Mouse (Mus musculus): ENCODE data around the gene Arpc3. TPM values are rescaled to one million over a fixed set of nuclear protein-coding genes. Genes with fewer than 3 reads are reported as not detected.
"Not testable (repeated sequence)": the region's sequence is repeated elsewhere in the genome, so short reads cannot be mapped to it uniquely, and the experiment has no call there.

The Arpc3 gene
- polyA plus RNA-seq, 1 experiment: 430 TPM

DNA sequence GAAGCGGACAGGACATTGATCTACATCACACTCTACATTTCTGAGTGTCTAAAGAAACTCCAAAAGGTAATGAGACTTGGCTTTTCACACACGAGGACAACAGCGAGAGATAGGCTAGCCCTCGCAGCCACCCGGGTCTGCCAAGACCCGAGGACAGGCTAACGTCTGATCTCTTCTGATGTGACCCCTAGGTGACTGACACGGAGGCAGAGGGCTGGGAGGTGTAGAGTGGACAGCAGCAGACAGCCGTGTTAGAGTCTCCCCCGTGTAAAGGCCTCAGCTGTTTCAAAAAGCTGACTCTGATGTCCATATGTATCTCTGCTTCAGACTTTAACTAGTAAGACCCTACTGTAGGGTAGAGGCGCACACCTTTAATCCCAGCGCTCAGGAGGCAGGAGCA, 11.7 kb downstream of the Arpc3 start:
- TF ChIP-seq POLR2A (IDR thresholded peaks at IDR 0.05; ENCODE audit: insufficient read depth, low read depth, low read length): no peak
- no peak for TF ChIP-seq CTCF (IDR thresholded peaks at IDR 0.05; ENCODE audit: insufficient read depth, low read depth, low read length)
- no peak overlapping the region for H3K4me3 ChIP-seq (ENCODE audit: insufficient read depth, low read depth, low read length)
- 91% methylated on average over 12 of the region's 12 CpGs for WGBS
- H3K27ac ChIP-seq (ENCODE audit: insufficient read depth, low read depth, low read length): no peak overlapping the region
- H3K4me1 ChIP-seq (ENCODE audit: control insufficient read depth, insufficient read depth, low read length): peaks cover 8% of the 10 kb centered on the region

- peaks cover 8% of the 10 kb centered on the region for H3K4me1 ChIP-seq (ENCODE audit: control insufficient read depth, insufficient read depth, low read length)
- no peak overlapping the region for H3K4me3 ChIP-seq (ENCODE audit: insufficient read depth, low read depth, low read length)
- TF ChIP-seq POLR2A (IDR thresholded peaks at IDR 0.05; ENCODE audit: insufficient read depth, low read depth, low read length): no peak
- no peak for TF ChIP-seq CTCF (IDR thresholded peaks at IDR 0.05; ENCODE audit: insufficient read depth, low read depth, low read length)
- H3K27ac ChIP-seq (ENCODE audit: insufficient read depth, low read depth, low read length): no peak overlapping the region
- WGBS: 93% methylated on average over 10 of the region's 10 CpGs
Observed at GRCm38 (mm10) chr5:122405537-122405936, 13.9 kb downstream of the Arpc3 start.

DNA sequence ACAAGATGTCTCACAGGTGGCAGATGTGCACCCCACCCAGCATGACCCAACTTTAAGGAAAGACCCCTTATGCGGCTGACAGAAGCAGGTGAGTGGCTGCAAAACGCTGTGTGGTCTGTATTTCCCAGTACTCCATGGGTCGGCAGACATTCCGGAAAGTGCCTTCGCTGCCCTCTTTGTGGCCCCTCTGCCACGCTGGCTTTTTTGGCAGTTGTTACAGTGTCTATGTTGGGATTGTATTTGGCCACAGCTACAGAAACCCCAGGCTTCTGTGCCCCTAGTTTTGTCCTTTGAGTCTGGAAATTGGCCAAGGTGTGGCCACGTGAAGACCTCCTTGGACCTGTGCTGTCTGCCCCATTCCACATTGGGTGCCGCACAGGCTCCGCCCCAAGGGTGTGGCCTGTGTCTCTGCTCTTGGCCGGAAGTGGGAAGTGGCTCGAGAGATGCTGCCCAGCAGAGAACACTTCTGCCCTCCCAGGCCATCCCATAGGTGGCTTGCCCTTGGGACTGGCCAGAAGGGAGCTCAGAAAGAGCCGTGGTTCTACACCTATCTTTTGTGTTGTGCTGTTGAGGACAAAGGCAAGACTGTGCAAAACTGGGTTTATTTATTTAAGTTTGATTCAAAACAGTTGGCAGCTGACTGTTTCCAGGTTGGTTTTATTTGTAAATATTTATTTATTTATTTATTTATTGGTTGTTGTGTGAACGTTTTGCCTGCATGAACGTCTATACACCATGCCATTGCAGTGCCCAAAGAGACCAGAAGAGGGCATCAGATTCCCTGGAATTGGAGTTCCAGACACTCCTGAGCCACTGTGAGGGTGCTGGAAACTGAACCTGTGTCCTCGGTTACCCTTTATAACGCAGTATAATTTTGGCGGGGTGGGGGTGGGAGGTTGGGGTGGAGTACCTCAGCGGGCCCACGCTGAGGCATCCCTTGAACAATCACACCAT, 18.3 kb downstream of the Arpc3 start:
- H3K27ac ChIP-seq (ENCODE audit: insufficient read depth, low read depth, low read length): no peak overlapping the region
- no peak overlapping the region for H3K4me3 ChIP-seq (ENCODE audit: insufficient read depth, low read depth, low read length)
- no peak for TF ChIP-seq POLR2A (IDR thresholded peaks at IDR 0.05; ENCODE audit: insufficient read depth, low read depth, low read length)
- TF ChIP-seq CTCF (IDR thresholded peaks at IDR 0.05; ENCODE audit: insufficient read depth, low read depth, low read length): no peak
- 91% methylated on average over 19 of the region's 19 CpGs for WGBS
- H3K4me1 ChIP-seq (ENCODE audit: control insufficient read depth, insufficient read depth, low read length): no peaks in the 10 kb centered on the region

- Histone ChIP-seq H3K4me3 (ENCODE audit: insufficient read depth, low read depth, low read length) (no peak overlapping the region), H3K27ac (ENCODE audit: insufficient read depth, low read depth, low read length) (no peak overlapping the region), H3K4me1 (ENCODE audit: control insufficient read depth, insufficient read depth, low read length) (no peaks in the 10 kb centered on the region)
- 82% methylated on average over 5 of the region's 5 CpGs for WGBS
- TF ChIP-seq CTCF (IDR thresholded peaks at IDR 0.05; ENCODE audit: insufficient read depth, low read depth, low read length): no peak
- no peak for TF ChIP-seq POLR2A (IDR thresholded peaks at IDR 0.05; ENCODE audit: insufficient read depth, low read depth, low read length)
Observed at GRCm38 (mm10) chr5:122411892-122412291, 20.2 kb downstream of the Arpc3 start.

GRCm38 (mm10) chr5:122412826-122413225, 21.1 kb downstream of the Arpc3 start:
- TF ChIP-seq CTCF (IDR thresholded peaks at IDR 0.05; ENCODE audit: insufficient read depth, low read depth, low read length): no peak
- TF ChIP-seq POLR2A (IDR thresholded peaks at IDR 0.05; ENCODE audit: insufficient read depth, low read depth, low read length): no peak
- Histone ChIP-seq H3K27ac (ENCODE audit: insufficient read depth, low read depth, low read length) (no peak overlapping the region), H3K4me3 (ENCODE audit: insufficient read depth, low read depth, low read length) (no peak overlapping the region), H3K4me1 (ENCODE audit: control insufficient read depth, insufficient read depth, low read length) (no peaks in the 10 kb centered on the region)
- 65% methylated on average over 6 of the region's 6 CpGs for WGBS

GRCm38 (mm10) chr5:122414351-122414750, 22.7 kb downstream of the Arpc3 start:
- no peak overlapping the region for H3K27ac ChIP-seq (ENCODE audit: insufficient read depth, low read depth, low read length)
- 96% methylated on average over 5 of the region's 5 CpGs for WGBS

GRCm38 (mm10) chr5:122415465-122415864, 23.8 kb downstream of the Arpc3 start:
- H3K27ac ChIP-seq (ENCODE audit: insufficient read depth, low read depth, low read length): no peak overlapping the region
- no peak overlapping the region for H3K4me3 ChIP-seq (ENCODE audit: insufficient read depth, low read depth, low read length)
- WGBS: 87% methylated on average over 12 of the region's 12 CpGs
- TF ChIP-seq POLR2A (IDR thresholded peaks at IDR 0.05; ENCODE audit: insufficient read depth, low read depth, low read length): no peak
- TF ChIP-seq CTCF (IDR thresholded peaks at IDR 0.05; ENCODE audit: insufficient read depth, low read depth, low read length): no peak
- no peaks in the 10 kb centered on the region for H3K4me1 ChIP-seq (ENCODE audit: control insufficient read depth, insufficient read depth, low read length)

More at GRCm38 (mm10) chr5:122414351-122414750, 22.7 kb downstream of the Arpc3 start:
- Histone ChIP-seq H3K4me1 (ENCODE audit: control insufficient read depth, insufficient read depth, low read length) (no peaks in the 10 kb centered on the region), H3K4me3 (ENCODE audit: insufficient read depth, low read depth, low read length) (no peak overlapping the region)
- TF ChIP-seq CTCF (IDR thresholded peaks at IDR 0.05; ENCODE audit: insufficient read depth, low read depth, low read length) (no peak), POLR2A (IDR thresholded peaks at IDR 0.05; ENCODE audit: insufficient read depth, low read depth, low read length) (no peak)

GRCm38 (mm10) chr5:122420676-122421075, 29.0 kb downstream of the Arpc3 start:
- not testable (repeated sequence) for H3K4me3 ChIP-seq (ENCODE audit: insufficient read depth, low read depth, low read length); H3K27ac ChIP-seq (ENCODE audit: insufficient read depth, low read depth, low read length); H3K4me1 ChIP-seq (ENCODE audit: control insufficient read depth, insufficient read depth, low read length)
- 63% methylated on average over 4 of the region's 4 CpGs for WGBS

- H3K4me3 ChIP-seq (ENCODE audit: insufficient read depth, low read depth, low read length): peak within 1 kb of the TSS; percentile 95
- no peak for TF ChIP-seq CTCF (IDR thresholded peaks at IDR 0.05; ENCODE audit: insufficient read depth, low read depth, low read length)
- TF ChIP-seq POLR2A (IDR thresholded peaks at IDR 0.05; ENCODE audit: insufficient read depth, low read depth, low read length): no peak
- peaks cover 5% of the 10 kb centered on the region for H3K4me1 ChIP-seq (ENCODE audit: control insufficient read depth, insufficient read depth, low read length)
- WGBS: 18% methylated on average over 17 of the region's 17 CpGs
- peak within 1 kb of the TSS; percentile 86 for H3K27ac ChIP-seq (ENCODE audit: insufficient read depth, low read depth, low read length)
Observed at GRCm38 (mm10) chr5:122421271-122422068, 29.8 kb downstream of the Arpc3 start, which contains the start of gene Anapc7. Anapc7 (plus strand) TSS chr5:122421693.
